9 mouse cellular contexts compared by ENCODE assay signal in the genomic region with DNA sequence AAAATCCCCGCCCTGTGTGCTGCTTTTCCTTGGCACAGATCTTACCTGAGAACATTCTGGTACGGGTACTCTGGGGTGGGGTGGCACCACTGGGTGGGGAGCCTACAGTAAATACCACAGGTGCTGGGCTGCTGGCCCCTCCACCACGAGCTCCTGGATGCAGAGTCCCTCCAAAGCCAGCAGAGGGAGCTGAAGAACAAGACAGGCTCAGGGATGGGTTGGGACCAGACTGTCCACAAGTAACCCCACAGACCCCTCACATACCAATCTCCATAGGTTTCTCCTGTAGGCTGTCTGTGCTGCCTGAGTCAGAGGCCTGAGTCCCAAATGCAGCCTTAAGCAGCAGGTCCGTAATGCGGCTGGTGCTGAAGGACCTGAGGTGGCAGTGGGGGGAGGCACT. TPM values are rescaled to one million over a fixed set of nuclear protein-coding genes. Genes with fewer than 3 reads are reported as not detected.
DNase-seq lines count a peak whose midpoint lies in the region; ATAC-seq and TF ChIP-seq lines count a peak whose summit lies in the region.
"Had no signal": no experiment of that assay in that cellular context is flagged by ENCODE, and none has a peak within 500 bp of the region (broad histone marks: within the 10 kb centered on the region; RNA-seq: fewer than 3 reads in every experiment).

No protein-coding gene starts in this region.

- DNase-seq in spleen, adult 12 weeks (ENCODE audit: low spot score) = peak; percentile 29
- DNase-seq in spleen, postnatal 4 days (ENCODE audit: low spot score in 2 of 2) = no peak
- DNase-seq in cerebellum, postnatal 14 days = peak; percentile 73 to 75
- DNase-seq in kidney, postnatal 14 days = peak; percentile 45
- DNase-seq in midbrain, embryonic 10.5 days (ENCODE audit: low spot score) = peak; percentile 39
- peak; percentile 52 for DNase-seq in thymus, adult 2 months
- no peak for DNase-seq in gastrocnemius, postnatal 14 days

- intact Hi-C loops in gastrocnemius, postnatal 14 days (cut with DNase I; ENCODE audit: low total_unique reads) = no loop called here

- H3K36me3 ChIP-seq in heart, embryonic 12.5 days = peaks cover 88% of the 10 kb centered on the region
- H3K36me3 ChIP-seq in midbrain, embryonic 10.5 days = peaks cover 92% of the 10 kb centered on the region
- peaks cover 56% of the 10 kb centered on the region for H3K36me3 ChIP-seq in thymus, adult 2 months (ENCODE audit: control insufficient read depth, insufficient read depth, low read length)

- WGBS in heart, embryonic 12.5 days = 69% methylated on average over 5 of the region's 5 CpGs
- WGBS in midbrain, embryonic 10.5 days = 68% methylated on average over 5 of the region's 5 CpGs
- 81% methylated on average over 5 of the region's 5 CpGs for WGBS in thymus, adult 2 months

- peak; percentile 56 for ATAC-seq in heart, embryonic 12.5 days (ENCODE audit: insufficient number of reproducible peaks, low FRiP score)

- H3K4me3 ChIP-seq in heart, embryonic 12.5 days = no peak overlapping the region
- no peak overlapping the region for H3K4me3 ChIP-seq in midbrain, embryonic 10.5 days
- H3K4me3 ChIP-seq in thymus, adult 2 months (ENCODE audit: control insufficient read depth, insufficient read depth, low read length) = no peak overlapping the region
- H3K4me3 ChIP-seq: erythroblast, embryonic 14.5 days had no signal

- no peak overlapping the region for H3K9ac ChIP-seq in heart, embryonic 12.5 days

- no peaks in the 10 kb centered on the region for H3K9me3 ChIP-seq in heart, embryonic 12.5 days (replicated peaks)
- H3K9me3 ChIP-seq in midbrain, embryonic 10.5 days (replicated peaks) = no peaks in the 10 kb centered on the region

- no peak for TF ChIP-seq POLR2A in thymus, adult 2 months (IDR thresholded peaks at IDR 0.05; ENCODE audit: control insufficient read depth, extremely low read depth, insufficient read depth, low read length, poor library complexity)

- no peak overlapping the region for H3K27ac ChIP-seq in heart, embryonic 12.5 days (ENCODE audit: poor library complexity, severe bottlenecking)
- H3K27ac ChIP-seq in midbrain, embryonic 10.5 days (replicated peaks) = no peak overlapping the region
- no peak overlapping the region for H3K27ac ChIP-seq in thymus, adult 2 months (ENCODE audit: control insufficient read depth, insufficient read depth, low read length)

- H3K4me1 ChIP-seq in heart, embryonic 12.5 days (replicated peaks) = no peaks in the 10 kb centered on the region
- H3K4me1 ChIP-seq in midbrain, embryonic 10.5 days = no peaks in the 10 kb centered on the region
- H3K4me1 ChIP-seq in thymus, adult 2 months (replicated peaks; ENCODE audit: control insufficient read depth, insufficient read depth, low read length) = no peaks in the 10 kb centered on the region

- H3K27me3 ChIP-seq in heart, embryonic 12.5 days (replicated peaks) = no peaks in the 10 kb centered on the region
- no peaks in the 10 kb centered on the region for H3K27me3 ChIP-seq in midbrain, embryonic 10.5 days (ENCODE audit: low read depth, poor library complexity, severe bottlenecking)
- H3K27me3 ChIP-seq in thymus, adult 2 months (ENCODE audit: control insufficient read depth, insufficient read depth, low read length) = no peaks in the 10 kb centered on the region

- no peak overlapping the region for H3K4me2 ChIP-seq in heart, embryonic 12.5 days

- TF ChIP-seq CTCF in thymus, adult 2 months (IDR thresholded peaks at IDR 0.05; ENCODE audit: borderline replicate concordance, control insufficient read depth, extremely low read depth, insufficient read depth, low read length, poor library complexity) = peak; percentile 68; the same call in 1 of the 2 replicates

RNA-seq across cellular contexts. Expression of a gene that starts 8.2 kb away (rescaled TPM):
- polyA plus RNA-seq in heart, embryonic 12.5 days (2016; fragmentation: Nextera tagmentation; extraction: Ambion mirVana) = 33.8 and 37.8 TPM in 2 replicates
- polyA plus RNA-seq in midbrain, embryonic 10.5 days (2016; fragmentation: Nextera tagmentation; extraction: Ambion mirVana) = 35.6 and 41.3 TPM in 2 replicates
- 27.4 and 28.5 TPM in 2 replicates for polyA plus RNA-seq in thymus, adult 2 months (2012; rRNA removed)
- total RNA-seq in gastrocnemius, postnatal 14 days (2021) = 10 to 100 TPM; 12.1 to 15.6 TPM

RNA-seq across cellular contexts. Expression of a gene that starts 18.2 kb away (rescaled TPM):
- polyA plus RNA-seq in heart, embryonic 12.5 days (2016; fragmentation: Nextera tagmentation; extraction: Ambion mirVana) = 32.1 and 32.7 TPM in 2 replicates
- polyA plus RNA-seq in midbrain, embryonic 10.5 days (2016; fragmentation: Nextera tagmentation; extraction: Ambion mirVana) = 57.5 and 65.6 TPM in 2 replicates
- polyA plus RNA-seq in thymus, adult 2 months (2012; rRNA removed) = 155 and 211 TPM in 2 replicates
- 10 to 100 TPM; 29.4 to 34.3 TPM for total RNA-seq in gastrocnemius, postnatal 14 days (2021)

RNA-seq across cellular contexts. Expression of a gene that starts 21.2 kb away (rescaled TPM):
- 17.4 TPM in 2 replicates for polyA plus RNA-seq in heart, embryonic 12.5 days (2016; fragmentation: Nextera tagmentation; extraction: Ambion mirVana)
- polyA plus RNA-seq in midbrain, embryonic 10.5 days (2016; fragmentation: Nextera tagmentation; extraction: Ambion mirVana) = 18.4 and 23.6 TPM in 2 replicates
- polyA plus RNA-seq in thymus, adult 2 months (2012; rRNA removed) = 130 and 136 TPM in 2 replicates
- 10 to 100 TPM; 26.0 to 37.2 TPM for total RNA-seq in gastrocnemius, postnatal 14 days (2021)

RNA-seq across cellular contexts. Expression of a gene that starts 50.9 kb away (rescaled TPM):
- polyA plus RNA-seq in heart, embryonic 12.5 days (2016; fragmentation: Nextera tagmentation; extraction: Ambion mirVana) = 32.3 and 33.4 TPM in 2 replicates
- polyA plus RNA-seq in midbrain, embryonic 10.5 days (2016; fragmentation: Nextera tagmentation; extraction: Ambion mirVana) = 26.9 and 28.1 TPM in 2 replicates
- 20.6 and 23.1 TPM in 2 replicates for polyA plus RNA-seq in thymus, adult 2 months (2012; rRNA removed)
- total RNA-seq in gastrocnemius, postnatal 14 days (2021) = 10 to 100 TPM; 10.1 to 10.5 TPM

RNA-seq across cellular contexts. Expression of a gene that starts 51.1 kb away (rescaled TPM):
- 18.4 and 19.4 TPM in 2 replicates for polyA plus RNA-seq in heart, embryonic 12.5 days (2016; fragmentation: Nextera tagmentation; extraction: Ambion mirVana)
- polyA plus RNA-seq in midbrain, embryonic 10.5 days (2016; fragmentation: Nextera tagmentation; extraction: Ambion mirVana) = 39.5 and 44.3 TPM in 2 replicates
- polyA plus RNA-seq in thymus, adult 2 months (2012; rRNA removed) = 16.1 and 16.3 TPM in 2 replicates
- 1 to 10 TPM; 2.1 to 2.4 TPM for total RNA-seq in gastrocnemius, postnatal 14 days (2021)

Comparison
In these comparisons a context has a peak if more than half of its experiments do, and no peak if none do; other contexts are left out.
1. DNase-seq: peak in spleen, adult 12 weeks (single experiment), cerebellum, postnatal 14 days (2 of 2), kidney, postnatal 14 days (single experiment), midbrain, embryonic 10.5 days (single experiment) and thymus, adult 2 months (single experiment); none in spleen, postnatal 4 days (0 of 2) and gastrocnemius, postnatal 14 days (single experiment).